Mouse (Mus musculus): ENCODE data around the gene Anks6.

DNA sequence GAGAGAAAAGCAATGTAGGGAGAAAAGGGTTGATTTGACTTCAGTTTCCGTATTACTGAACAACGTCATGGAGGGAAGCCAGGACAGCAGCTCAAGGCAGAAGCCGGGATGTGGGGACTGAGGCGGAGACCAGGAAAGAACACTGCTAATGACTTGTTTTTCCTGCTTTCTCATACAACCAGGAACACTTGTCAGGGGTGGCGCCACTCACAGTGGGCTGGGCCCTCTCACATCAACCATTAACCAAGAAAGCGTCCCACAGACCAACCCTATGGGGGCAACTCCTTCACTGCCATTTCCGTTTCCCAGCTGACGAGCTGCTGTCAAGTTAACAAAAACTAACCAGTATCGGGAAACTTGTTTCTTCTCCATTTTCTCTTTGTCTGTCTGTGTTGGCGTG lies 83.9 kb downstream of the Anks6 start:
- TF ChIP-seq EP300 (optimal IDR thresholded peaks at IDR 0.05) (no peak), CTCF (IDR thresholded peaks at IDR 0.05; ENCODE audit: low read depth) (no peak)
